Mouse (Mus musculus): ENCODE data around the gene Phf13. TPM values are rescaled to one million over a fixed set of nuclear protein-coding genes. Genes with fewer than 3 reads are reported as not detected.

Gene Phf13
- total and polyA plus RNA-seq, 3 experiments: 2.0 to 5.4 (median 2.9) TPM

GRCm38 (mm10) chr4:151948497-151949471 is 47.3 kb downstream of the Phf13 start:
- Histone ChIP-seq H3K4me1 (ENCODE audit: insufficient read depth, low read depth, low read length) (peaks cover 46% of the 10 kb centered on the region), H3K9me3 (replicated peaks) (no peaks in the 10 kb centered on the region), H3K36me3 (replicated peaks) (peaks cover 93% of the 10 kb centered on the region), H3K27me3 (ENCODE audit: insufficient read depth, low read length) (no peaks in the 10 kb centered on the region), H3K4me3 (ENCODE audit: low read depth, low read length) (no peak overlapping the region)
- TF ChIP-seq TAL1 (conservative IDR thresholded peaks at IDR 0.05; ENCODE audit: low read depth, low read length): no peak
- TF ChIP-seq GATA2 (IDR thresholded peaks at IDR 0.05; ENCODE audit: borderline replicate concordance, low read depth, low read length): no peak
- TF ChIP-seq GATA1 (IDR thresholded peaks at IDR 0.05; ENCODE audit: borderline replicate concordance, low read length): no peak
- TF ChIP-seq POLR2AphosphoS5 (IDR thresholded peaks at IDR 0.05; ENCODE audit: insufficient replicate concordance, low read depth, low read length): no peak
- no peak for TF ChIP-seq CTCF (IDR thresholded peaks at IDR 0.05; ENCODE audit: low read depth, low read length)
- no peak for DNase-seq (ENCODE audit: low spot score)
- ATAC-seq (ENCODE audit: extremely low read depth, insufficient number of reproducible peaks, low FRiP score, poor library complexity, severe bottlenecking): no peak

GRCm38 (mm10) chr4:151946211-151946610 is 49.8 kb downstream of the Phf13 start:
- ATAC-seq (ENCODE audit: extremely low read depth, insufficient number of reproducible peaks, low FRiP score, poor library complexity, severe bottlenecking) (no peak), DNase-seq (ENCODE audit: low spot score) (no peak)

More at GRCm38 (mm10) chr4:151946211-151946610, 49.8 kb downstream of the Phf13 start:
- no peaks in the 10 kb centered on the region for H3K9me3 ChIP-seq (replicated peaks)
- peaks cover 80% of the 10 kb centered on the region for H3K36me3 ChIP-seq (replicated peaks)
- H3K4me1 ChIP-seq (ENCODE audit: insufficient read depth, low read depth, low read length): peaks cover 43% of the 10 kb centered on the region
- no peak for TF ChIP-seq CTCF (IDR thresholded peaks at IDR 0.05; ENCODE audit: low read depth, low read length)
- TF ChIP-seq TAL1 (conservative IDR thresholded peaks at IDR 0.05; ENCODE audit: low read depth, low read length): no peak
- TF ChIP-seq POLR2AphosphoS5 (IDR thresholded peaks at IDR 0.05; ENCODE audit: insufficient replicate concordance, low read depth, low read length): no peak
- no peak for TF ChIP-seq GATA2 (IDR thresholded peaks at IDR 0.05; ENCODE audit: borderline replicate concordance, low read depth, low read length)
- TF ChIP-seq GATA1 (IDR thresholded peaks at IDR 0.05; ENCODE audit: borderline replicate concordance, low read length): no peak
- no peak overlapping the region for H3K4me3 ChIP-seq (ENCODE audit: low read depth, low read length)
- H3K27me3 ChIP-seq (ENCODE audit: insufficient read depth, low read length): no peaks in the 10 kb centered on the region

Other genes with a start within 250 kb of the Phf13 start
- gene Camta1, start 134.4 kb downstream of the Phf13 start, total RNA-seq (2014; fragmentation: Nextera tagmentation): 60.3 and 113 TPM in 2 replicates
- gene Camta1, start 134.4 kb downstream of the Phf13 start, total RNA-seq (2017): 23.5 and 25.7 TPM in 2 replicates
- 10.8 and 12.1 TPM in 2 replicates for gene Camta1, start 134.4 kb downstream of the Phf13 start, polyA plus RNA-seq (2012)
- 40.5 and 51.1 TPM in 2 replicates for gene Dnajc11, start 62.6 kb downstream of the Phf13 start, total RNA-seq (2014; fragmentation: Nextera tagmentation)
- 69.6 and 97.1 TPM in 2 replicates for gene Dnajc11, start 62.6 kb downstream of the Phf13 start, total RNA-seq (2017)
- gene Dnajc11, start 62.6 kb downstream of the Phf13 start, polyA plus RNA-seq (2012): 43.7 and 67.2 TPM in 2 replicates
- 2.0 and 3.0 TPM in 2 replicates for gene Thap3, start 7.3 kb downstream of the Phf13 start, total RNA-seq (2014; fragmentation: Nextera tagmentation)
- 0.82 and 1.6 TPM in 2 replicates for gene Thap3, start 7.3 kb downstream of the Phf13 start, total RNA-seq (2017)
- gene Thap3, start 7.3 kb downstream of the Phf13 start, polyA plus RNA-seq (2012): 4.2 and 5.5 TPM in 2 replicates
- 2.4 and 4.1 TPM in 2 replicates for gene Klhl21, start 12.5 kb upstream of the Phf13 start, total RNA-seq (2014; fragmentation: Nextera tagmentation)
- 3.8 and 4.4 TPM in 2 replicates for gene Klhl21, start 12.5 kb upstream of the Phf13 start, total RNA-seq (2017)
- gene Klhl21, start 12.5 kb upstream of the Phf13 start, polyA plus RNA-seq (2012): 12.2 and 13.5 TPM in 2 replicates
- 13.9 and 24.5 TPM in 2 replicates for gene Zbtb48, start 31.4 kb upstream of the Phf13 start, total RNA-seq (2014; fragmentation: Nextera tagmentation)
- gene Zbtb48, start 31.4 kb upstream of the Phf13 start, total RNA-seq (2017): 9.3 and 9.8 TPM in 2 replicates
- gene Zbtb48, start 31.4 kb upstream of the Phf13 start, polyA plus RNA-seq (2012): 12.4 and 13.4 TPM in 2 replicates
- gene Tas1r1, start 42.3 kb upstream of the Phf13 start, total RNA-seq (2014; fragmentation: Nextera tagmentation): 0.24 TPM in 1 of 2 replicates, not detected in the other
- 0.06 and 0.27 TPM in 2 replicates for gene Tas1r1, start 42.3 kb upstream of the Phf13 start, total RNA-seq (2017)
- gene Tas1r1, start 42.3 kb upstream of the Phf13 start, polyA plus RNA-seq (2012): 0.02 and 0.04 TPM in 2 replicates
- gene Nol9, start 43.1 kb upstream of the Phf13 start, total RNA-seq (2014; fragmentation: Nextera tagmentation): 47.5 and 58.2 TPM in 2 replicates
- 34.2 and 35.1 TPM in 2 replicates for gene Nol9, start 43.1 kb upstream of the Phf13 start, total RNA-seq (2017)
- 63.5 and 96.9 TPM in 2 replicates for gene Nol9, start 43.1 kb upstream of the Phf13 start, polyA plus RNA-seq (2012)
- 0.87 and 3.9 TPM in 2 replicates for gene Plekhg5, start 76.2 kb upstream of the Phf13 start, total RNA-seq (2014; fragmentation: Nextera tagmentation)
- gene Plekhg5, start 76.2 kb upstream of the Phf13 start, total RNA-seq (2017): 1.6 and 1.7 TPM in 2 replicates
- 4.0 and 4.1 TPM in 2 replicates for gene Plekhg5, start 76.2 kb upstream of the Phf13 start, polyA plus RNA-seq (2012)
- gene Tnfrsf25, start 119.7 kb upstream of the Phf13 start, total RNA-seq (2014; fragmentation: Nextera tagmentation): not detected in 2 replicates
- gene Tnfrsf25, start 119.7 kb upstream of the Phf13 start, total RNA-seq (2017): 0.29 TPM in 1 of 2 replicates, not detected in the other
- not detected in 2 replicates for gene Tnfrsf25, start 119.7 kb upstream of the Phf13 start, polyA plus RNA-seq (2012)
- 9.3 and 16.4 TPM in 2 replicates for gene Espn, start 156.1 kb upstream of the Phf13 start, total RNA-seq (2014; fragmentation: Nextera tagmentation)
- gene Espn, start 156.1 kb upstream of the Phf13 start, total RNA-seq (2017): 4.2 and 4.3 TPM in 2 replicates
- 48.0 and 61.7 TPM in 2 replicates for gene Espn, start 156.1 kb upstream of the Phf13 start, polyA plus RNA-seq (2012)
- gene Hes2, start 162.6 kb upstream of the Phf13 start, total RNA-seq (2014; fragmentation: Nextera tagmentation): not detected in 2 replicates
- 0.33 and 0.46 TPM in 2 replicates for gene Hes2, start 162.6 kb upstream of the Phf13 start, total RNA-seq (2017)
- 0.04 and 0.18 TPM in 2 replicates for gene Hes2, start 162.6 kb upstream of the Phf13 start, polyA plus RNA-seq (2012)
- 17.1 and 22.1 TPM in 2 replicates for gene Acot7, start 181.9 kb upstream of the Phf13 start, total RNA-seq (2014; fragmentation: Nextera tagmentation)
- 17.6 and 18.6 TPM in 2 replicates for gene Acot7, start 181.9 kb upstream of the Phf13 start, total RNA-seq (2017)
- 46.2 and 51.1 TPM in 2 replicates for gene Acot7, start 181.9 kb upstream of the Phf13 start, polyA plus RNA-seq (2012)